Mouse (Mus musculus) gonadal fat pad, adult 2 months (tissue): ENCODE data around the gene Srrd. TPM values are rescaled to one million over a fixed set of nuclear protein-coding genes. Genes with fewer than 3 reads are reported as not detected.

Source experiments
- DNase-seq: peaks from one replicate; pipeline ENCODE4 v3.0.0-alpha.2; 2012; ENCODE audit warnings: low read depth
- polyA plus RNA-seq: library from polyadenylated mRNA; depleted of rRNA; stranded (reverse); fragments of >200 nt; gene quantifications from 2 replicates; pipeline ENCODE4 v1.2.3, GENCODE M21; 2012; rRNA removed

Gene Srrd
- polyA plus RNA-seq = 35.1 and 45.8 TPM in 2 replicates

- DNase-seq = no peak
These were observed at the start of gene Srrd, which contains the start of gene Hps4 for GRCm38 (mm10) chr5:112342463-112343204. Gene Srrd (minus strand): TSS chr5:112343040. Gene Hps4 (plus strand): TSS chr5:112343083.

- DNase-seq = no peak
These were observed 49.0 kb upstream of the Srrd start for GRCm38 (mm10) chr5:112391676-112392323.

- no peak for DNase-seq
These were observed 48.2 kb upstream of the Srrd start for GRCm38 (mm10) chr5:112391002-112391401.

- no peak for DNase-seq
These were observed 46.5 kb upstream of the Srrd start for GRCm38 (mm10) chr5:112389352-112389751.

- DNase-seq = no peak
These were observed 43.1 kb upstream of the Srrd start for GRCm38 (mm10) chr5:112385973-112386372.

GRCm38 (mm10) chr5:112384805-112385472 is 42.1 kb upstream of the Srrd start:
- DNase-seq = no peak

- DNase-seq = peak; percentile 72
These were observed 39.9 kb upstream of the Srrd start for GRCm38 (mm10) chr5:112382641-112383330.

- DNase-seq = no peak
These were observed 39.2 kb upstream of the Srrd start for GRCm38 (mm10) chr5:112382042-112382441.

- no peak for DNase-seq
These were observed 38.3 kb upstream of the Srrd start for GRCm38 (mm10) chr5:112381154-112381553.

GRCm38 (mm10) chr5:112378716-112379115 is 35.9 kb upstream of the Srrd start:
- peak; percentile 73 for DNase-seq

- DNase-seq = no peak
These were observed 34.5 kb upstream of the Srrd start for GRCm38 (mm10) chr5:112377380-112377779.

GRCm38 (mm10) chr5:112376111-112376510 is 33.3 kb upstream of the Srrd start:
- no peak for DNase-seq

GRCm38 (mm10) chr5:112371933-112372332 is 29.1 kb upstream of the Srrd start:
- no peak for DNase-seq

GRCm38 (mm10) chr5:112370236-112370813 is 27.5 kb upstream of the Srrd start:
- no peak for DNase-seq

- no peak for DNase-seq
These were observed 26.5 kb upstream of the Srrd start for GRCm38 (mm10) chr5:112369326-112369725.

GRCm38 (mm10) chr5:112368666-112369065 is 25.8 kb upstream of the Srrd start:
- no peak for DNase-seq

- DNase-seq = no peak
These were observed 25.1 kb upstream of the Srrd start for GRCm38 (mm10) chr5:112367929-112368328.

GRCm38 (mm10) chr5:112367338-112367737 is 24.5 kb upstream of the Srrd start:
- DNase-seq = no peak

- DNase-seq = no peak
These were observed 24.0 kb upstream of the Srrd start for GRCm38 (mm10) chr5:112366879-112367278.

- DNase-seq = no peak
These were observed 21.5 kb upstream of the Srrd start for GRCm38 (mm10) chr5:112364184-112364797.

- no peak for DNase-seq
These were observed 17.2 kb upstream of the Srrd start for GRCm38 (mm10) chr5:112360077-112360476.
